Mouse (Mus musculus) CD4-positive, CD25-positive, alpha-beta regulatory T cell, adult 9 weeks (primary cell): Measurements from ENCODE around the gene B230217C12Rik. TPM values are rescaled to one million over a fixed set of nuclear protein-coding genes. Genes with fewer than 3 reads are reported as not detected.

Source experiments
- polyA plus RNA-seq: library from polyadenylated mRNA; unstranded; fragments of 100-300 nt; shearing (Covaris generic); gene quantifications from one replicate; pipeline ENCODE4 v1.2.1, GENCODE M21; 2017

B230217C12Rik gene
- 0.77 TPM for polyA plus RNA-seq

DNA sequence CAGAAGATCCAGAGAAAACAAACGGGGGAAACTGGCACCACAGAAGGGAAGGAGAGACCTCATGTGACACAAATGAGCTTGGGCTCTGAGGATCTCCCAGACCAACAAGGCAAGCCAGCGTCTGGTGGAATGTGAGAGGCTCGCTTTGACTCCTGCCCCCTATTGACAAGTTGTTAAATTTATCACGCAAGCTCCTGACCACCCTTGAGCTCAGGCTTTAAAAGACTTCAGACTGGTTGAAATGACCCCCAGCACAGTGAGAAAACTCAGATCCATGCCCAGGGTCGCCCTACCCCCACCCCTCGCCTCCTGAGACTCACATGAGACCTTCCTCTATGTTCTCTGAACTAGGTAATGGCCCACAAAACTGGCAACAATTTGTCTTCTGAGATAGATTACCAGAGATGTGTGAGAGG lies at the start of gene B230217C12Rik:
TSS of gene B230217C12Rik (plus strand) at position 242 of the 416 bp plus-strand sequence.

DNA sequence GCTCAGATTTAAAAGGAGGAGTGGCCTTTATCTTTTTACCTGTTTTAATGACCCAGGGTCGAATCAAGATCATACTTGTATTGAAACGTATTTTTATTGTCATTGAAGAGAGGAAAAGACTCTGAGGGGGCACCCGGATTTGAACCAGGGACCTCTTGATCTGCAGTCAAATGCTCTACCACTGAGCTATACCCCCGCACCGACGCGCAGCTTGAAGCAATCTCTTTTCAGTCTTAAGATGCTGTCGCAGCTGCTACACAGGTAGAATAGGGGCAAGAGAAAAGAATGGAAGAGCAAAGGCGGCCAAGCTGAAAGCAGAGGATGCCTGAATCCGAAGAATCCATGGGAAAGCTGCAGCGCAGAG lies 41.8 kb upstream of the B230217C12Rik start, which contains the start of gene Lasp1:
TSS of gene Lasp1 (plus strand) at position 219 of the 364 bp plus-strand sequence.

DNA sequence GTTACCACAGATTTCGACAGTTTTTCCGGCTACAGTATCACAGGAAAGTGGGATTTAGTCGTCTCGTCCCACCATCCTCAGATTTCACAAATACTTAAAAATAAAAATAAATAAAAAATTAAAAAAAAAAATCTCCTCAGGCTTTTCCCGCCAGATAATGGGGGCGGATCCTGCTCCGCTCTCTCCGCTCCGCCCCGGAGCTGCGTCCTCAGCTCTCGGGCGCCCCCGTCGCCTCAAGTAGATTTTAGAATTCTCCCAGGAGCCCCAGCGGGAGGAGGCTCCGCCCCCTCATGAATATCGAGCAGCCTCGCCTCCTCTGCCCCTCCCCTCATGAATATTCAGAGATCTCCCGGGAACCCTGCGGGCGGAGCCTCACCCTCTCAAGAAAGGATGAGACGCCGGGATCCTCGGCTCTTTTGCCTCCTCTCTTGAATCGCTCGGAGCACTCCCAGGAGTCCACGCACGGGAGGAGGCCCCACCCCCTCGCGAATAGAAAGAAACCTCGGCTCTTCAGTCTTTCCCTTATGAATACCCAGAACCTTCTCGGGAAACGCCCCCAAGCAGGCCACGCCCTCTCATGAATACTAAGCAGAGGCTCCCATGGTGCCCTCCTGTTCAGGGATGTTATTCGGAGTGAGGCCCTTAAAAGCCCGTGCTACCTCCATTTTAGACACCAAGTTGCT lies 43.5 kb downstream of the B230217C12Rik start, which contains the start of gene Fbxo47:
TSS of gene Fbxo47 (minus strand) at position 237 of the 683 bp plus-strand sequence.

Other genes starting within 250 kb of the B230217C12Rik start
- 0.73 TPM for gene Epop, start 211.1 kb upstream of the B230217C12Rik start, polyA plus RNA-seq
- gene Mllt6, start 177.4 kb upstream of the B230217C12Rik start, polyA plus RNA-seq, result 10.3 TPM
- gene Cisd3, start 155.0 kb upstream of the B230217C12Rik start, polyA plus RNA-seq, result 93.6 TPM
- 1.8 TPM for gene Pcgf2, start 140.3 kb upstream of the B230217C12Rik start, polyA plus RNA-seq
- 537 TPM for gene Psmb3, start 137.4 kb upstream of the B230217C12Rik start, polyA plus RNA-seq
- 2.0 TPM for gene Pip4k2b, start 96.1 kb upstream of the B230217C12Rik start, polyA plus RNA-seq
- 32.5 TPM for gene Cwc25, start 74.2 kb upstream of the B230217C12Rik start, polyA plus RNA-seq
- not detected for gene 1700001P01Rik, start 64.9 kb upstream of the B230217C12Rik start, polyA plus RNA-seq
- 695 TPM for gene Rpl23, start 58.3 kb upstream of the B230217C12Rik start, polyA plus RNA-seq
- 240 TPM for gene Lasp1, start 41.8 kb upstream of the B230217C12Rik start, polyA plus RNA-seq
- 1.1 TPM for gene Fbxo47, start 43.4 kb downstream of the B230217C12Rik start, polyA plus RNA-seq
- 1.4 TPM for gene Plxdc1, start 145.7 kb downstream of the B230217C12Rik start, polyA plus RNA-seq
- 139 TPM for gene Arl5c, start 155.4 kb downstream of the B230217C12Rik start, polyA plus RNA-seq
- 4.9 TPM for gene Cacnb1, start 182.3 kb downstream of the B230217C12Rik start, polyA plus RNA-seq
- 2,039 TPM for gene Rpl19, start 185.9 kb downstream of the B230217C12Rik start, polyA plus RNA-seq
- gene Stac2, start 212.7 kb downstream of the B230217C12Rik start, polyA plus RNA-seq, result not detected